Mouse (Mus musculus): ENCODE data around the gene Cyfip1.

The Cyfip1 gene

DNA sequence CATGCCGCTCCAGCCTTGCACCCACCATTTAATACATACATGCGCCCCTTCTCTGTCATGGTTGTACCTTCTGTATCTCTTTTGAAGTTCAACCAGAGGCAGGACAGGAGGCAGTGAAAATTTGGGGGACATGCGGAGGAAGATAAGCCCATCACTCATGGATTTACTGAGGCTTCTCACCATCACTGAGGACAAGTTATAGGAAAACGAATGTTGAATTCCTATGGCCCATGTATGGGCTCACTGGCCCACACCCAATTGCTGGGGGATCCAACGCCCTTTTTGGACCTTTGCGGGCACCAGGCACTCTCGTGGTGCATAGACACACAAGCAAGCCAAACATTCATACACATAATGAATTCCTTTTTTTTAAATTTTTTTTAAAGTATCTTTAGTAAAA lies at the start of gene Cyfip1:
Gene Cyfip1 (plus strand): TSS at position 301 of the 400 bp plus-strand sequence.
- no peak for DNase-seq

DNA sequence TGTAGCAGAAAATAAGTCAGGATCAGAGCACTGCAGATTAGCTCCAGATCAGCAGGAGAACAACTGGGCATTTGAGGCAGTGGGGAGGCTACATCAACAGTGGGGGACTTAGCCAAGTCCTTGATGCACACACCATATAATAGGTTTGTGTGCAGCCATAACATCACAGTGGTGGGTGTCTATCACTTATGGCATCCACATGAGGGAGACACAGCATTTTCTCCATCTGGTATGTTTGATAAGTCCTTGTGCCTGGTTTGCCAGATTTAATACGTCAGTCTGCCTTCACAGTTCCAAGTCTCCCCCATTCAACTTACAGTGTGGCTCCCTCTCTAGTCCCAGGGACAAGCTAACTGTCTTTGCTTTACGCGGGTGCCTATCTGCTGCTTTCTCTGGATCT lies 49.3 kb upstream of the Cyfip1 start:
- no peak for DNase-seq

DNA sequence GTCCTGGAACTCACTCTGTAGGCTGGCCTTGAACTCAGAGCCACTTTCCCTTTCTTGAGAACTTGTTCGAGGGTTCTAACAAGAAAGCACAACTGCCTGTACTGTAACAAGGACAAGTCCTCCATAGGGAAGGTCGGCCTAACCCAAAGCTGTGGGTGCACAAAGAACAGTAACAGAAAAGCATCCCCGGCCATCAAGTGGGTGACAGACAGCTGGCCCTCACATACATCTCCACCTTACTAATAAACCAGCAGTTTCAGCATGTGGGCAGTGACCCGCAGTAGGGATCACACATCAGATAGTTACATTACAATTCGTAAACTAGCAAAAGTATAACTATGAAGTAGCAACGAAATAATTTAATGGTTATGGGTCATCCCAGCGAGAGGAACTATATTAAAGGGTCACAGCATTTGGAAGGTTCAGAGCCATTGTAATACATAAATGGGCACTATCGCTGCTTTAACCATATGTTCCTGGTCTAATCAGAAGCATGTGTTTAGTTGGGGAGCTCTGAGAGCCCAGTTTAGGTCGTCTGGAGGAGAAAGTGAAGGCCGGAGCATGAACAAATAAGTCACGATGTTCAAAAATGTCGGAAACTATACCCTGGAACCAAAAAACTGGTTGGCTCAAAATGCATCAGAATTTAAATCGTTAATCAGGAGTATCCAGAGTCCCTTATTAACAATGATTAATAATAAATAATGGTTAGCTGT lies 48.2 kb upstream of the Cyfip1 start:
- no peak for DNase-seq

DNA sequence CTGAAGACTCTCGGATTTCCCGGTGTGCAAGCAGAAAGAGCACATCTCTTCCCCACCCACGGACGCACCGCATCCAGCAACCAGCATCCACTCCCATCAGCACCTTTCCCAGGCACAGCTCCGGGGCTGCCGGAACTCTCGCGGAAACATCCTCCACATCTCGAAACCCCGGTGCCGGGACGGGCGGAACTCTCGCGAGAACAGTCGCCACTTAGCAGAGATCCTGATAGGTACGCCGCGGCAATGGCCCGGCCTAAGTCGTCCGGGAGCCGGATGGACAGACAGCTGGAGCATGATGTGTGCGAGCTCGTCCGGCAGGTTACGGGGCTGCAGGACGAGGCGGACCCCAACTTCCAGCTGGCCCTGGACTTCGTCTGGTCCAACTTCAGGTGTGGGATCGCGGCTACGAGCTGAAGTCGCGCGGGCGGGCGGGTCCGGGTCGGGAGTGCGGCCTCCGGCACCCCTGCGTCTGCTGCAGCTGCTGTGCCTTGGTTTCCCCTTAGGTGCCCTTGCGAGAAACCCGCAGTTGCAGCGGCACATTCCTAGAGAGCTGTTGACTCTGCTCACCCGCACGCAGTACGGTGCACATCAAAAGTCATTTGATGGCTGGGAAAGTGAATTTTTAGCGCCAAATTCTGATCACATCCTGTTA lies 47.5 kb upstream of the Cyfip1 start, which contains the start of gene Tubgcp5:
Gene Tubgcp5 (plus strand): TSS at position 203 of the 652 bp plus-strand sequence.
- DNase-seq = peak; percentile 93

DNA sequence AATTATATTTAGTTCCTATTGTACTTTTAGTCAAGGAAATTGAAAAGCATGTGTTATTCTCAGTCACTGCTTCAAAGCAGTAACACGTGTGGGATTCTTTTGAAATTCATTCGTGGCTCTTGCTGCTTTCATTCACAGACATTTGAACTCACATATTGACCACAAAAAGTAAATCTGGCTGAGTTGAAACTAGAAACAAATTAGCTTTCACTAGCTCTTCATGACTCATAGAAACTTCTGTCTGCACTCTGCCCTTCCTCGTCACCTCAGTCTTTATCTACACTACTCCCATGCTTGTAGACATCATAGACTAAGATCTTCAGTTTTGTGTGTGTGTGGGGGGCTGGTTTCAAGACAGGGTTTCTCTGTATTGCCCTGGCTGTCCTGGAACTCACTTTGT lies 41.6 kb upstream of the Cyfip1 start:
- DNase-seq = no peak

DNA sequence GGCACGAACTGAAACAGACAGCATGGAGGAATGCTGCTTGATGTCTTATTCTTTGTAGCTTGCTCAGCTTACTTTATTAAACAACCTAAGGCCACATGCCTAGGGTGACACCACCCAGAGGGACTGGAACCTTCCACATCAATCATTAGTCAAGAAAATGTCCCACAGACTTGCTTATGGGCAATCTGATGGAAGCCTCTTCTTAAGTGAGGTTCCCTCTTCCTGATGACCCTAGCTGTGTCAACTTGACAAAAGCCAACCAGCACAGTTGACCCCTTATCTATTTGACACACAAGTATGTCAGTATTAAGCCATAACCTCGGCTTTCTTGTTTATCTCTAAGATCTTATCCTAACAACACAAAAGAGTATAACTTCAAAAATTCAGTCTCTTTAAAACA lies 31.6 kb upstream of the Cyfip1 start:
- no peak for DNase-seq

DNA sequence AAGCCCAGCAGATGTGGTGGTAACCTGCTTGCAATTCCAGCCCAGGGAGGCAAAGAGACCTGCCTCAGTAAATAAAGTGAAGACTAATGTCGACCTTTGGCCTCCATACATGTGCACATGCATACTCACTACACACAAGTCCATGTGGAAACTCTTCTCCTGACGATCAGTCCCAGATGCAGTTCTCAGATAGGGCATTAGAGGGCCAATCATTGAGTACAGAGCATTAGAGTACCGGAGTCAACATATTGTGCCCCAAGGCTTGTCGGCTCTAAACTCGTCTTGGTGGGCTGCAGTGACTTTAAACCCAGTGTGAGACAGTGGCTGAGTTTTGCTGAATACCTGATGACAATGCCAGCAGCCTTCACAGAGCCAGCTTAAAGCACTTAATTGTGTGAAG lies 17.1 kb upstream of the Cyfip1 start:
- DNase-seq = no peak

GRCm38 (mm10) chr7:55827551-55827950 lies 14.0 kb upstream of the Cyfip1 start:
- no peak for DNase-seq

DNA sequence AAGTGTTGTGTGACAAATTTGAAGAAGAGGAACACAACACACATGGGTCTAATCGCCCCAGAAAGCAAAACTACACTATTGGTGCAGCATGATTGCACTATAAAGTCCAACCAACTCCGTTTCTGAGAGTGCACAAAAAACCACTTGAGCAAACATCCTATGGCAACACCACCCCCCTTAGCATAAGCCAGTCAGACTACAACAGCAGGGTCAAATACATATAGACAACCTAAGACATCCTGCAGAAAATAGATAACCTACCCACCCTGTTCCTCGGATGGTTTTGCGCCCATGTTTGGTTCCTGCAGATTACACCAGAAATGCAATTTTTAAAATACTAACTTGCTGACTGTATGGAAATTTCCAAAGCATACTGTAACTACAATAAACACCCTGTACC lies 4.7 kb upstream of the Cyfip1 start:
- no peak for DNase-seq

DNA sequence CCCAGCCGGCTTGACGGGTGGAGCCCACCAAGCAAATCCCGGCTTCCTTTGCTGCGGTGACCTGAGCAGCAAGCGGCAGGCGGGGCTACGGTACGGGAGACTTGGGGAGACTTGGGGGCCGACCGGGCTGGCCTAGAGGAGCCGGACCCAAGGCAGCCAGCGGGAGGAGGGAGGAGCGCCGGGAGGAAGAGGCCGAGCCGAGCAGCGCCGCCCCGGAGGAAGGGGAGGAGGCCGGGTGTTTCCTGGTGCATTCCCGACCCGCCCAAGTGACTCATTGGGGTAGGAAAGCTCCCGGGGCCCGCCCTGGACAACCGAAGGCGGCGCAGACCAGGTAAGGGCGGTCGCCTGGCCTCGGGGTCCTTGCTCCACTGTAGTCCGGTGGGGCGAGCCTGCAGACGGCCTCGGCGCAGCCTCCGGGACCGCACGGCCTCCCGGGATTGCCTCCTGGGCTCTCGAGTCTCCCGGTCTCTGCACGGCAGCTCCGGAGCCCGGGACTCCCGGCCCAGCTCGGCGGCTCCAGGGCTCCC lies 495 bp downstream of the Cyfip1 start:
- peak; percentile 69 to 74 for DNase-seq

- no peak for DNase-seq
Measured at GRCm38 (mm10) chr7:55842504-55843152, 1.1 kb downstream of the Cyfip1 start.

DNA sequence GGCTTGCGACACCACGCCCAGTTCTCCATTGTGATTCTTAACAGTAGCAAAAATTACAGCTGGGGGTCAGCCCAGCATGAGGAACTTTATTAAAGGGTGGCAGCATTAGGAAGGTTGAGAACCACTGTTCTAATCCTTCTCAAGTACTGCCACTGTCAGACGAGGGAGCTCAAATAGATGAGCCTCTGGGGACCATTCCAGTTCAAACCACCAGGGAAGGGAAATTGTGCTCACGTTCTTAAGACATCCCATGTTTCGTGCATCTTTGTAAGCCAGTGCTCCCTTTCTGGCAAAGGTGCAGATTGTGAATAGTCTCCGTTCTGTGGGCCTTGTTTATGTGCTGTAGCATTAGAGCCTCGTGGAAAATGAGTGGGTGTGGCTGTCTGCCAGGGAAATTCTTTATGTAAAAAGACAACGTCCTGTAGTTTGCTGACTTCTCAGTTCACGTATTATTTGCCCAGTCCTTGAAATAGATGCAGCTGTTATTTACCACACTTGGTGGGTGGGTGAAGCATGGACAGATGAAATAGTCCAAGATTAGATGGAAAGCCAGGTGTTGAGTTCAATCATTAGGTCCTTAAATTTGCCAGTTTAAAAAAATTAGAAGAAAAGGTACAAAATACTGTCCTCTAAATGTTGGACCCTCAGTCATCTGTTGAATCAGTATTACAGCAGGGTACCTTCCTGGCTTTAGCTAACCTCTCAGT lies 5.2 kb downstream of the Cyfip1 start:
- DNase-seq = no peak

DNA sequence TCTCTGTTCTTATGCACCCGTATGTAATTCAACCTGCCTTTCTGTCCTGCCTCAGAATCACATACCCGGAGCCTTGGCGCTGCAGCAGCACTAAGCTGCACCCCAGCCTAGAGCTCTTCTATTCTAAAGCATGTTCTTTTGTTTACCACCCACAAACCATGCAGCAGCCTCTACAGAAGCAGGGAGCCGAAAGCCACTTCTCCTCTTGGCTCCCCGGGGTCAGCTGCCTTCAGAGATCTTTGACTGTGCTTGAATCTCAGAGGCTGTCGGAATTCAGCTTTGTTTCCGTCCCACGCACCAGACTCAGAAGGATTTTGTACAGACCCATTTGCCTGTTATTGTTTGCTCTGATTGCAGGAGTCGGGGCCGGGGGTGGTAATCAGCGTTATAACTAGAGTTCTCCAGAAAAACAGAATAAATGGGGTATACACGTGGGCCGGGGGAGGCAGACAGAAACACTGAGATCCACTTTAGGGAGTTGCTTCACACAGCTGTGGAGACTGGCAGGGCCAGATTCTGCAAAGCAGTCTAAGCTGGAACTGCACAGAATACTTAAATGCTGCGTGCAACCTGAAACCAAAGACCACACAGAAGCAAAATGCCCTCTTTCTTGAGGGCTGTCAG lies 8.5 kb downstream of the Cyfip1 start:
- DNase-seq = no peak

GRCm38 (mm10) chr7:55852787-55853186 lies 11.2 kb downstream of the Cyfip1 start:
- no peak for DNase-seq

DNA sequence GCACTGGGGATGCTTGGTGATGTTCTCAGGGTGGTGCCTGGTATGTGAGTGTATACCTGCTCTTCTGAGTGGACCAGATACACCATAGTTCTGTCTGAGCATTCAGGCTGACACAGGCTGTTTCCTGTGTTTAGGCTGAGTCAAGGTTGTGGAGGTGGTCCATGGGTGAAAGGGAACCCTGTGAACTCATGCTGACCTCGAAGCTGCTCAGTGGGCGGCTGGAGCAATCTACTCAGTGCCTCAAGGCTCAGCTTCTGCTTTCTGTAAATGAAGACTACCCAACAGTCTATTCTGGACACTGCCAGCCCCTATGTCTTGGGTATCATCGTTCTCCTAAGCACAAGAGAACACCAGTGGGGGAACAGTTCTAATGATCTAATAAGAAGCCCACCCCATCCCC lies 14.1 kb downstream of the Cyfip1 start:
- DNase-seq = no peak

GRCm38 (mm10) chr7:55856741-55857140 lies 15.2 kb downstream of the Cyfip1 start:
- DNase-seq = no peak

GRCm38 (mm10) chr7:55857729-55858128 lies 16.2 kb downstream of the Cyfip1 start:
- no peak for DNase-seq

GRCm38 (mm10) chr7:55858836-55859517 lies 17.4 kb downstream of the Cyfip1 start:
- no peak for DNase-seq

DNA sequence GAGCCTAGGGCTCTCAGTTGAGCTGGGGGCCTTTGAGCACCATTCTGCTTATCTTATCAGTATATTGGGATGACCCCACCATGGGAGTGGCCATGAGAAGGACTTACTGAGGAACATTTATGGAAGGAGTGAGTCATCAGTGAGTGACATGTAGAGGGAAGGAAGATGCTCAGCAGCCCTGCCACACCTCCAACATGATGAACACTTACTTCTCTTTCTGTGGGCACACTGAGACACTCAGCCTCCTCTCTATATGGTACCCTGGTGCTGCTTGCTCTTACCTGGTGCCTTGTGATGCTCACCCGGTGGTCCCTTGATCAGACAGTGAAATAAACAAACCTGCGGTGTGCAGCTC lies 17.9 kb downstream of the Cyfip1 start:
- no peak for DNase-seq

- no peak for DNase-seq
Measured at GRCm38 (mm10) chr7:55859956-55860355, 18.4 kb downstream of the Cyfip1 start.

- DNase-seq = no peak
Measured at GRCm38 (mm10) chr7:55861175-55861574, 19.6 kb downstream of the Cyfip1 start.

GRCm38 (mm10) chr7:55865044-55865443 lies 23.5 kb downstream of the Cyfip1 start:
- DNase-seq = no peak

Data from spleen, adult 18-20 months (tissue).